Mouse (Mus musculus): ENCODE data around the gene Cacna1c. TPM values are rescaled to one million over a fixed set of nuclear protein-coding genes. Genes with fewer than 3 reads are reported as not detected.

The Cacna1c gene
- polyA plus RNA-seq, 1 experiment from 2014 or later, result 9.3 TPM

DNA sequence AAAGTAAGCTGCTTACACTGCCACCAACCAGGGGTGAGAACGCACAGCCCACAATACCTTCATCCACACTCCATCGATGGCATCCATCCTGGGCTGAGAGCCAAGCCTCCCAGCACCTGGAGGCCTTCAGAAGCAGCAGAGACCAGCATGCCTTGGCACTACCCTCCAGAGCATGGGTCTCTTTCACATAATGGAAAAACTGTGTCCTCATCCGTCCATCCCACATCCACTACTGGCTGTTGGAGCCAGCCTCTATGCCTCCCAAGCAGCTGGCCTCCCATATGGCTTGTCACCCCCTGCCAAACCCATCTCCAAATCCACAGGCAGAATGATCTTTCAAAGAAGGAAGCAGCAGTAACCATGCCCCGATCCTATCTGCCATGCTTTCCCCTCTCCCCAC, 229.3 kb downstream of the Cacna1c start:
- no peak overlapping the region for H3K4me3 ChIP-seq
- H3K9me3 ChIP-seq, result no peaks in the 10 kb centered on the region
- WGBS, result 81% methylated on average over 4 of the region's 4 CpGs
- 0 out of 2 replicates have a peak, but pooled peaks cover 11% of the 10 kb centered on the region for H3K4me1 ChIP-seq
- H3K27me3 ChIP-seq, result no peaks in the 10 kb centered on the region
- H3K9ac ChIP-seq, result no peak overlapping the region
- H3K36me3 ChIP-seq, result no peaks in the 10 kb centered on the region
- H3K4me2 ChIP-seq, result no peak overlapping the region
- H3K27ac ChIP-seq, result no peak overlapping the region
- ATAC-seq (ENCODE audit: insufficient number of reproducible peaks, insufficient read depth, low FRiP score, low TSS enrichment, low read depth), result no peak

DNA sequence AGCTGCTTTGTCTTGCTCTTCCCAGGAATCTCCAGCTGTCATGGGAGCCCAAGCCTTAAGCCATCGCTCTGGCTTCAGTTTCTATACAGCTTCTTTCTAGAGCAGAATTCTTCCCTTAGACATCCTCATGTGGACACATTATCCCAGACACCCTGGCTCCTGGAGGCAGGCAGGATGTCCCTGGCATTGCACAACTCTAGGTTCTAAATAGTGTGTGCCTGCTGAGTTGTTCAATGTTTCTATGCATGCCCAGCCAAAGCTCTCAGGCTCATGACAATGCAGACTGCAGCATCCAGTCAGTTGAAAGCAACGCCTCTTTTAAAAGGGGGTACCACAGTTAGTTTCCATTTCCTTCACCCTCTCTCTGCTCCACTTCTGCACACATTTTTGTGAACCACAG, 230.6 kb downstream of the Cacna1c start:
- no peak for ATAC-seq (ENCODE audit: insufficient number of reproducible peaks, insufficient read depth, low FRiP score, low TSS enrichment, low read depth)
- 89% methylated on average over 2 of the region's 2 CpGs for WGBS

DNA sequence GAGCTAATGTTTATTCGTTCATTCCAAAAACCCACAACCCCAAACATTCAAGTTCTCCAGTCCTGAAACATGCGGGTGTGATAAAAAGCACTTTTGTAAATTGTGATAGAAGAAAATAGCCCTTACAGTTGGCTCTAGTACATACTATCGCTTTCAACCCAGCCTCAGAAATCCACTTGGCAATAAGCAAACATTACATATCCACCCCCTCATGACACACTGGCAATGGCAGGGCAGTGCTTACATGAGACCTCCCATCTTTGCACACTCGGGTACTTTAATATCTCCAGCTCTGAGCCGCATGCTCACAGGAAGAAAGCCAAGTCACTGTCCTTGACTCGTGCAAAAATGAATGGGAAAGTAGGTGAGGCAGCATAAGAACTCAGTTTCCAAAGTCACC, 232.4 kb downstream of the Cacna1c start:
- H3K4me1 ChIP-seq, result 0 out of 2 replicates have a peak, but pooled peaks cover 14% of the 10 kb centered on the region
- no peaks in the 10 kb centered on the region for H3K9me3 ChIP-seq
- no peak overlapping the region for H3K9ac ChIP-seq
- H3K27me3 ChIP-seq, result no peaks in the 10 kb centered on the region
- no peak for ATAC-seq (ENCODE audit: insufficient number of reproducible peaks, insufficient read depth, low FRiP score, low TSS enrichment, low read depth)
- no peaks in the 10 kb centered on the region for H3K36me3 ChIP-seq
- no peak overlapping the region for H3K4me2 ChIP-seq
- no peak overlapping the region for H3K27ac ChIP-seq
- 80% methylated on average over 6 of the region's 6 CpGs for WGBS
- no peak overlapping the region for H3K4me3 ChIP-seq

More for the DNA sequence above, 230.6 kb downstream of the Cacna1c start:
- Histone ChIP-seq H3K9ac (no peak overlapping the region), H3K27me3 (no peaks in the 10 kb centered on the region), H3K9me3 (no peaks in the 10 kb centered on the region), H3K4me2 (no peak overlapping the region), H3K27ac (no peak overlapping the region), H3K4me1 (0 out of 2 replicates have a peak, but pooled peaks cover 11% of the 10 kb centered on the region), H3K36me3 (no peaks in the 10 kb centered on the region), H3K4me3 (no peak overlapping the region)

DNA sequence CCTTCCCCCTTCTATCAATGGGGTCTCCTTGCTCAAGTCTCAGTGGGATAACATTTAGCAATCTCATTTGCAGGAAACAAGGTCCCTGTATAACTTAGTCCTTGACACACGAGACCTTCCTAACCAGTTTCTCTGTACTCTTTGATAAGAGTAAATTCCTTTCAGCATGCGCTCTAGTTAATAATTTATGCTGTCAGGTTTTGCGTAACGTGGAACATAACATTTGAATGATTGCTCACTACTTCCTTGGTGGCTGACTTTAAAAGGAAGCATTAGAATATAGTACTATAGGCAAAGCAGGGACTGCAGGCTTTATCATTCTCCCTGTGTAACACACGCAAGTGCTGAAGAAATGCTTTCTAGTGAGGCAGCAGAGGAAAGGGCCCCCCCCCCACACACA, 232.9 kb downstream of the Cacna1c start:
- H3K9me3 ChIP-seq, result no peaks in the 10 kb centered on the region
- WGBS, result 77% methylated on average over 5 of the region's 5 CpGs
- H3K4me2 ChIP-seq, result no peak overlapping the region
- no peak for ATAC-seq (ENCODE audit: insufficient number of reproducible peaks, insufficient read depth, low FRiP score, low TSS enrichment, low read depth)
- no peak overlapping the region for H3K9ac ChIP-seq
- no peaks in the 10 kb centered on the region for H3K27me3 ChIP-seq
- no peak overlapping the region for H3K4me3 ChIP-seq
- no peak overlapping the region for H3K27ac ChIP-seq
- H3K4me1 ChIP-seq, result peaks cover 18% of the 10 kb centered on the region
- H3K36me3 ChIP-seq, result no peaks in the 10 kb centered on the region

DNA sequence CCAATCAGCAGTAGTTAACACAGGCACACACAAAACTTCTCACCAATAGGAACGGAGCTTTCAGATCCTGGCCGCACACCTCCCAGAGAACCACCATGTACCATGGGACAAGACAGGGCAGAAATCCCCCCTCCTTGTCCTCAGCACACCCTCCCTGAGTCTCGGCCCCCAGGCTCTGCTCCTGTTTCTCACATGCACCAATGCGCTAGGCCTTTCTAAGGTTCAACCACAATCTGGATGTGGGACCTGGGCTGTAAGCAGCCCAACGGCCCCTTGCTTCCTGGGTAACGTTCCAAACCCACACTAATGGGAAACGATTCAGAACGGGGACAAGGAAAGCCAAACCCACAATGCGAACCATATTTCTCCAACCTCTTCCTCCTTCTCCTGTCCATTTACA, 237.7 kb downstream of the Cacna1c start:
- Histone ChIP-seq H3K36me3 (no peaks in the 10 kb centered on the region), H3K27ac (peak overlapping the region; percentile 51; the same call in 1 of the 2 replicates), H3K4me1 (peaks cover 21% of the 10 kb centered on the region), H3K4me2 (no peak overlapping the region), H3K4me3 (no peak overlapping the region), H3K9me3 (no peaks in the 10 kb centered on the region), H3K9ac (no peak overlapping the region), H3K27me3 (no peaks in the 10 kb centered on the region)
- 61% methylated on average over 9 of the region's 9 CpGs for WGBS
- no peak for ATAC-seq (ENCODE audit: insufficient number of reproducible peaks, insufficient read depth, low FRiP score, low TSS enrichment, low read depth)

DNA sequence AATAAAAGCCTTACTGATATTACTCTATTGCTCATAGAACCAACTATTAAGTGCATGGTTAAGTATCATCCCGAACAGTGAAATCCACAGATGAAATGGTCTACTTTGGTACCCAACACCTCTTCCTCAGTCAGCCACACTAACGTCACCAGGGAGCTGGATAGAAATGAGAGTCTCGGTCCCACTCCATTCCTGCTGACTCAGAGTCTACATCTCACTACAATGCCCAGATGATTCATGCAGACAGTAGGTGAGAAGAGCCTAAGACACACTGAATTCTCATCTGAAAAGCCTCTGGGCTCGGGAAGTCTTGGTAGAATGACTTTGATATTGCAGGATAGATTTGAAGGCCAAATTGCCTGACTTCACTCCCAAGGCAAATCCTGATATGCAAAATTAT, 240.0 kb downstream of the Cacna1c start:
- H3K9me3 ChIP-seq, result no peaks in the 10 kb centered on the region
- no peak overlapping the region for H3K27ac ChIP-seq
- ATAC-seq (ENCODE audit: insufficient number of reproducible peaks, insufficient read depth, low FRiP score, low TSS enrichment, low read depth), result no peak
- peaks cover 16% of the 10 kb centered on the region for H3K4me1 ChIP-seq
- H3K36me3 ChIP-seq, result no peaks in the 10 kb centered on the region
- 89% methylated on average over 4 of the region's 4 CpGs for WGBS
- no peak overlapping the region for H3K4me2 ChIP-seq
- no peak overlapping the region for H3K9ac ChIP-seq
- H3K27me3 ChIP-seq, result no peaks in the 10 kb centered on the region
- no peak overlapping the region for H3K4me3 ChIP-seq

DNA sequence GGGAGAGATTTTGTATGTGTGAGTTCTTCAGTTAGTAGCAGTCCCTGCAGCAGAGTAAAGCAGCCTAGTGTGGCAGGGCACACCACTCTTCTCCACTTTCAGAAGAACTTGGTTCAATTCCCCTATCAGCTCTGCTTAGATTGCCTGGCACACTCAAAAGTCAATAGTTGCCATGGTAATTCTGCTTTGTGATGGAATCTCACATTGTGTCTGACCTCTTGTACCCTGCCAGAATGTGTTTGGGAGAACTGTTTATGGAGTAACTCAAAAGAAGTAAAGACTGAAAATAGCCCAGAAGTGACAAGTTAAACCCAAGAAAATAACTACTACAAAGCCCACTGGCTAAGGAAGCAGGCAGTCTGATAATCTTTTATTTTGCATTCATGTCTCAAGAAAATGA, 240.4 kb downstream of the Cacna1c start:
- Histone ChIP-seq H3K27me3 (no peaks in the 10 kb centered on the region), H3K4me3 (no peak overlapping the region), H3K9me3 (no peaks in the 10 kb centered on the region), H3K4me1 (peaks cover 16% of the 10 kb centered on the region), H3K27ac (no peak overlapping the region), H3K9ac (no peak overlapping the region), H3K36me3 (no peaks in the 10 kb centered on the region), H3K4me2 (no peak overlapping the region)
- ATAC-seq (ENCODE audit: insufficient number of reproducible peaks, insufficient read depth, low FRiP score, low TSS enrichment, low read depth), result no peak

DNA sequence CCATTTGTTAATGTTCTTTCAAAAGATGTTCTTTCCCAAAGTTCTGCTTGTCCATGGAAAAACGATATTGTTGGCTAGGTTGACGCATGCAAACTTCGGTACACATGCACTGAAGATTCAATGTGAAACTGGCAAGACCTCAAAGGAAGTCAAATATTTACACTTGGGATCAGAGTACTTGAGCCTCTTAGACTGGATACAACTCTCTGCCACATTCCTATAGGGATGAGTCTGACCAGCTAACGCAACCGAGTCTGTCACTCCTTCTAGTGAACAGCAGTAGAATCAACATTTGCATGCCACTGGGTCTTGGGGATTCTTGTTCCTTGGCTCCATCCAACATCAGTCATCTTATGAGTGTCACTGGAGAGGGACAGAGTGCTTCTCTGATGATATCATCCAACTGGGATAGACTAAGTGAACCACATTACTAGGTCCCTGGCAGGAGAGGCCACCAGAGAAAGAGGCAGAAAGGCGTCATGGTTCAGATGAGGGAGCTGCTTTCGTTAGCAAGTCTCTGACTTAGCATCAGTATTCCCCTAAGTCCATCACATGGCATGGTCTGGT, 241.1 kb downstream of the Cacna1c start:
- Histone ChIP-seq H3K9ac (no peak overlapping the region), H3K36me3 (no peaks in the 10 kb centered on the region), H3K4me3 (no peak overlapping the region), H3K9me3 (no peaks in the 10 kb centered on the region), H3K4me2 (no peak overlapping the region), H3K4me1 (peaks cover 16% of the 10 kb centered on the region), H3K27ac (no peak overlapping the region), H3K27me3 (no peaks in the 10 kb centered on the region)
- ATAC-seq (ENCODE audit: insufficient number of reproducible peaks, insufficient read depth, low FRiP score, low TSS enrichment, low read depth), result no peak
- 90% methylated on average over 7 of the region's 7 CpGs for WGBS

DNA sequence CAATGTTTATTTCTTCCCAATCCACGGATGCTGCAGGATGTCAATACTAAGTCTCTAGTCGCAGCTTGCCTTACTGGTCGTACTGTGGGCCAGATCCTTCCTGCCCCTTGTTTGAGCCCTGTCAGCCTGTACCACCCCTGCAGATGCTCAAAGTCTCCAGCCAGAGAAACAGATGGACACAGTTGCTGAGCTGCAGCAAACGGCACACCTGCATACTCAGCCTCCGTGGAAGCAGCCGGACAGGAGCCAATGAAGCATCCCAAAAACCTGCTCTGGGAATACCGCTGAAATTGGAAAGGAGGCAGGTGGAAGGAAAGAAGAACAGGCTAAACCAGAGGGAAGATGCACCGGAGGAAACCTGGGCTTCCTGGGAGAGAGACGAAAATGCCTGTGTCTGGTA, 243.8 kb downstream of the Cacna1c start:
- no peak overlapping the region for H3K9ac ChIP-seq
- H3K4me3 ChIP-seq, result no peak overlapping the region
- no peak overlapping the region for H3K4me2 ChIP-seq
- H3K4me1 ChIP-seq, result peaks cover 8% of the 10 kb centered on the region
- no peak for ATAC-seq (ENCODE audit: insufficient number of reproducible peaks, insufficient read depth, low FRiP score, low TSS enrichment, low read depth)
- 86% methylated on average over 9 of the region's 9 CpGs for WGBS
- H3K9me3 ChIP-seq, result no peaks in the 10 kb centered on the region
- H3K27ac ChIP-seq, result no peak overlapping the region
- no peaks in the 10 kb centered on the region for H3K27me3 ChIP-seq
- H3K36me3 ChIP-seq, result no peaks in the 10 kb centered on the region

DNA sequence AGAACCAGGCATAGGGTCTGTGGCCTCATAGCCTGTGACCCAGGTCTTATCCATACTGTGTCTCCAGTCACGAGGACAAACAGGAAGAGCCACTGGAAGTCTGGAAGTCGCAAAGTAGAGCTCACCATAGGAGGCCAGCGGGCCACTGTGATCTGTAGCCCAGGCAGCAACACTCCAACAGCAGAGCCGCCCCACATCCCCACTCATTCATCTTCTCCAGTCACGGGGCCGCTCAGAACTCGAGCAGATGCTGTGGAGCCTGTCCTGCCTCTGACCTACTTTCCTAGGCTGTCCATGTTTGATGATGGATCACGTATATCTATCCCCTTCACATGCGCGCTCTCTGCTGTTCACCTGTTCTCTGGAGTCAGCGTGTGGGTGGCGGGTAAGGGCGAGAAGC, 246.0 kb downstream of the Cacna1c start:
- no peak overlapping the region for H3K9ac ChIP-seq
- WGBS, result 87% methylated on average over 13 of the region's 13 CpGs
- H3K9me3 ChIP-seq, result no peaks in the 10 kb centered on the region
- H3K27ac ChIP-seq, result no peak overlapping the region
- no peak for ATAC-seq (ENCODE audit: insufficient number of reproducible peaks, insufficient read depth, low FRiP score, low TSS enrichment, low read depth)
- H3K27me3 ChIP-seq, result no peaks in the 10 kb centered on the region
- no peak overlapping the region for H3K4me3 ChIP-seq
- H3K4me2 ChIP-seq, result no peak overlapping the region
- H3K4me1 ChIP-seq, result peaks cover 16% of the 10 kb centered on the region
- H3K36me3 ChIP-seq, result no peaks in the 10 kb centered on the region

DNA sequence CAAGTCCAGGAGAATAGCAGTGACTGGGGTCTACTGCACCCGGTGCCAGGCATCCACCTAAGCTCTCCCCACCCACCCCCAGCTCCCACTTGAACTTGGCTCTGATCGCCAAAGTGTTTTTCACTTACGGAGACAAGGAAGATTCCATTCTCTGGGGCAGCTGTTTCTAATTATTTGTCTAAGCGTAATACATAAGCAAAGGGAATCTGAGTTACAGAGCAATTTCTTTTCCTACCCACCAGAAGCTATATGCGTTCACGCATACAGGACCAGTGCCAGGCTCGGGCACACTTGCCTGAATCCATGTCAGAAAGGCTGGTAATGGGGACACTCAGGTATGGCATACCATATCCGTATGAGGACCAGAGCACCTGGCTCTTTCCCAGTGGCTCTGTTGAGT, 248.9 kb downstream of the Cacna1c start:
- Histone ChIP-seq H3K4me1 (peaks cover 16% of the 10 kb centered on the region), H3K36me3 (no peaks in the 10 kb centered on the region), H3K4me2 (peak overlapping the region; percentile 5; the same call in 1 of the 2 replicates), H3K9me3 (no peaks in the 10 kb centered on the region), H3K9ac (no peak overlapping the region), H3K27ac (peak overlapping the region; percentile 33; the same call in 1 of the 2 replicates), H3K27me3 (no peaks in the 10 kb centered on the region), H3K4me3 (no peak overlapping the region)
- no peak for ATAC-seq (ENCODE audit: insufficient number of reproducible peaks, insufficient read depth, low FRiP score, low TSS enrichment, low read depth)
- WGBS, result 43% methylated on average over 8 of the region's 8 CpGs

DNA sequence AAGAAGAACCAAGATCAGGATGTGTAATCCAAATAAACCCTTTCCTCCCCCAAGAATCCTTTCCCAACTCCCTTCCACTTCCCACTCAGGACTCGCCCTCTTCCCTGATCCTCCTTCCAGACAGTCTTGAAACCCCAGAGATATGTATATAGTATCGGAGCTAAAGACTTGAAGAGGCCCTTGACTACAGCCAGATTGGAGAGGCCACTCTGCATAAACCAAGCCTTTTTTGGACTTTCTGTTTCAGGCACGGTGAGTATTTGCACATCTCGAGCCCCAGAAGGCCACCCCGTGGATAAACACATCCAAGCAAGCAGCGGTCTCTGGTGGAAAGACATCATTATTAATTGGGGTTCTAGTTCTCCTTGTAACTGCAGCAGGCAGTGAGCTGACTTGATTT, 249.6 kb downstream of the Cacna1c start:
- no peaks in the 10 kb centered on the region for H3K27me3 ChIP-seq
- H3K27ac ChIP-seq, result peak overlapping the region; percentile 33; the same call in 1 of the 2 replicates
- H3K4me2 ChIP-seq, result no peak overlapping the region; the same call in 1 of the 2 replicates
- H3K9me3 ChIP-seq, result no peaks in the 10 kb centered on the region
- H3K36me3 ChIP-seq, result no peaks in the 10 kb centered on the region
- no peak overlapping the region for H3K9ac ChIP-seq
- 89% methylated on average over 6 of the region's 6 CpGs for WGBS
- ATAC-seq (ENCODE audit: insufficient number of reproducible peaks, insufficient read depth, low FRiP score, low TSS enrichment, low read depth), result no peak
- peaks cover 16% of the 10 kb centered on the region for H3K4me1 ChIP-seq
- H3K4me3 ChIP-seq, result no peak overlapping the region

Measured in embryonic facial prominence, embryonic 13.5 days (tissue).